Mouse (Mus musculus) spleen, adult 2 months (tissue): Measurements from ENCODE around the gene Olfr457. TPM values are rescaled to one million over a fixed set of nuclear protein-coding genes. Genes with fewer than 3 reads are reported as not detected.

ENCODE experiments used
- DNase-seq, 2 experiments: peaks; one replicate each; pipeline versions ENCODE4 v3.0.0 to v3.0.0-alpha.2; 2012 to 2021; ENCODE audit warnings: low spot score in 2 of 2, low read depth in 1 of 2
- H3K27ac ChIP-seq: fragments of 200-500 bp; 2 replicates; pipeline ENCODE4 v1.5.1; 2012; ENCODE audit warnings: low read length, inconsistent platforms; ENCODE audit not compliant: insufficient read depth
- H3K27me3 ChIP-seq: fragments of 200-500 bp; 2 replicates; pipeline ENCODE4 v1.6.1; 2012; ENCODE audit warnings: mild to moderate bottlenecking, moderate library complexity, low read length, inconsistent platforms; ENCODE audit not compliant: control insufficient read depth, insufficient read depth
- H3K36me3 ChIP-seq: fragments of 200-500 bp; 2 replicates; pipeline ENCODE4 v1.6.1; 2012; ENCODE audit warnings: mild to moderate bottlenecking, low read length, inconsistent platforms; ENCODE audit not compliant: control insufficient read depth, insufficient read depth
- H3K4me1 ChIP-seq: fragments of 200-500 bp; 2 replicates; pipeline ENCODE4 v1.6.1; 2011; ENCODE audit warnings: inconsistent platforms; ENCODE audit not compliant: control insufficient read depth, insufficient read depth, insufficient read length
- H3K4me3 ChIP-seq: fragments of 200-500 bp; 2 replicates; pipeline ENCODE4 v1.5.1; 2011; ENCODE audit warnings: mild to moderate bottlenecking, inconsistent platforms; ENCODE audit not compliant: insufficient read depth, insufficient read length; ENCODE audit errors: extremely low read depth
- CTCF ChIP-seq: fragments of 200-500 bp; IDR thresholded peaks from 2 replicates; pipeline ENCODE4 v1.5.1; 2011; ENCODE audit warnings: mild to moderate bottlenecking, inconsistent platforms; ENCODE audit not compliant: insufficient read depth, insufficient read length, insufficient replicate concordance; ENCODE audit errors: extremely low read depth
- POLR2A ChIP-seq: fragments of 200-500 bp; IDR thresholded peaks from 2 replicates; pipeline ENCODE4 v1.6.1; 2011; ENCODE audit warnings: low read depth, low read length, inconsistent platforms
- WGBS: fragments of 180-500 bp; shearing (Covaris S2); methylation state at CpG from one replicate; pipeline ENCODE4 v1.1.7; 2018; 5-methylcytosine and 5-hydroxymethylcytosine counted together
- polyA plus RNA-seq: library from polyadenylated mRNA; depleted of rRNA; stranded (reverse); fragments of >200 nt; gene quantifications from 2 replicates; pipeline ENCODE4 v1.2.3, GENCODE M21; 2012

Olfr457 gene
- polyA plus RNA-seq, 1 experiment = not detected

DNA sequence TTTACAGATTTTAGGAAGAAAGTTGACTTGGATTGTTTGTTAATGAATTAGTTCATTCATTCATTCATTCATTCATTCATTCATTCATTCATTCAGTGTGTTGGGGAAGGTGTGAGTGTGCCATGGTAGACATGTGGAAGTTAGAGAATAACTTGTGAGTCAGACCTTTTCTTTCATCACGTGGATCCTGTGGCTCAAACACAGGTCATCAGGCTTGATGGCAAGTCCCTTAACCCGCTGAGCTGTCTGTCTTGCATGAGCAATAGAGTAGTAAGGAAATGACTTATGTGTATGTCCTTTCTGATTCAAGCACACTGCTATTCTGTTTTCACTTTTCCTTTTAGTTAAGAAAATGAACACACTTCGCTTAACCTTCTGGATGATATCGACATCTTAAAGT, 5.6 kb downstream of the Olfr457 start:
- no peak overlapping the region for H3K4me3 ChIP-seq
- 89% methylated on average over 4 of the region's 4 CpGs for WGBS
- H3K36me3 ChIP-seq = no peaks in the 10 kb centered on the region
- TF ChIP-seq CTCF (no peak), POLR2A (no peak)
- H3K4me1 ChIP-seq = no peaks in the 10 kb centered on the region
- no peak overlapping the region for H3K27ac ChIP-seq
- no peak for DNase-seq
- H3K27me3 ChIP-seq = no peaks in the 10 kb centered on the region

DNA sequence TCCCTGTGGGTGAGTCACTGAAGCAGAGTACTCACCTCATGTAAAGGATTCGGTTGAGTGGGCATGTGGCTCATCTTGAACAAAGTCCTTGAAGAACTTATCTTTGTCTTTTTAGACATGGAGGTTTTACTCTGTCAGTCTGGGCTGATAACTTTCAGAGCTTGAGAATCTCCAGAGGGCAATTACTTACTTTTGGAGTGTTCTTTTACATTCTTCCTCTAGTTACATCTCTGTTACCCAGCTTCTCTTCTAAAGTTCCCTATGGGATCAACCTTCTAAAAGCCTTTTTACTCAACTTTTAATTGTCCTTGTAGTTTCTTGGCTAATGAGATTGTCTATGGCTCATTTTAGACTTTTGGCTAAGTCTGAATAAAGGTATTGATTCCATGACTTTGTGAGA, 11.0 kb downstream of the Olfr457 start, which contains the start of gene Olfr458:
Olfr458 (minus strand) TSS at position 101 of the 400 bp plus-strand sequence.
- WGBS = 86% methylated on average over 1 of the region's 1 CpGs
- Histone ChIP-seq H3K4me3 (no peak within 1 kb of the TSS), H3K27ac (no peak within 1 kb of the TSS), H3K36me3 (no peaks in the 10 kb centered on the region), H3K4me1 (no peaks in the 10 kb centered on the region), H3K27me3 (no peaks in the 10 kb centered on the region)
- no peak for DNase-seq
- TF ChIP-seq POLR2A (no peak), CTCF (no peak)

DNA sequence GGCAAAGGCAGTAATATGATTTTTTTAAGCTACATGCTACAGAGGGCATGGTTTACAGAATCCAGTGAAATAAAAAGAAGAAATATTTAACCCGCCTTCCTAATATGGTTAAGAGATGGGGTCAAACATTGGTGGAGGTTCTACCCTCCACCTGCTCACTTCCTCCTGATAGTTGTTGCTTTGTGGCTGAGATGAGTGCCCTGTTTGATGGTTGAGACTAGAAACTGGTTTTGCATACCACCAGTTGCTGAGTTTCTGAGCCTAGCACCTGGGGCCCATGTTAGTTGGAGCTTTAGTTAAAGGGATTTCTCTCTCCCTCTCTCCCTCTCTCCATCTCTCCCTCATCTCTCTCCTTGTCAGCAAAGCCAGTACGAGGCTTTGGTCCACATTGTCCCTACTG, 28.8 kb downstream of the Olfr457 start:
- DNase-seq = no peak
- TF ChIP-seq POLR2A (no peak), CTCF (no peak)
- WGBS = 72% methylated on average over 2 of the region's 2 CpGs
- Histone ChIP-seq H3K27ac (no peak overlapping the region), H3K4me3 (no peak overlapping the region), H3K27me3 (no peaks in the 10 kb centered on the region), H3K4me1 (no peaks in the 10 kb centered on the region), H3K36me3 (no peaks in the 10 kb centered on the region)

DNA sequence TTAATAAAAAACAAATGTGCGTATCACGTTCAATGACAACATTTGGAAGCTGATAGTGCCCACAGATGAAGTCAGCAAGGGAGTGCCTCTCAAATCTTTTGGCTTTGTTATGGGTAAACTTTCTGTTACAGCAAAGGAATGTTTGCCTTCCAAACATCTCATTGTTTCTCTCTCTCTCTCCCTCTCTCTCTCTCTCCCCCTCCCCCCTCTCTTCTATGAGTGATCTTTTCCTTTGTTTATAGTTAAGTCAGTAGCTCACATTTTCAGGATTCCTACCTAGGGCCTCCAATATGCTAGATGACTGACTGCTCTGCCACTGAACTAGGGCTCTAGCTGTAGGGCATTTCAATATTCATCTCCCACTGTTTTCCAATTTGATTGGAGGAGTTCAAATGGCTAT, 31.6 kb downstream of the Olfr457 start:
- Histone ChIP-seq H3K27ac (no peak overlapping the region), H3K36me3 (no peaks in the 10 kb centered on the region), H3K27me3 (no peaks in the 10 kb centered on the region), H3K4me3 (no peak overlapping the region), H3K4me1 (no peaks in the 10 kb centered on the region)
- WGBS = 91% methylated on average over 2 of the region's 2 CpGs
- DNase-seq = no peak
- TF ChIP-seq POLR2A = no peak

DNA sequence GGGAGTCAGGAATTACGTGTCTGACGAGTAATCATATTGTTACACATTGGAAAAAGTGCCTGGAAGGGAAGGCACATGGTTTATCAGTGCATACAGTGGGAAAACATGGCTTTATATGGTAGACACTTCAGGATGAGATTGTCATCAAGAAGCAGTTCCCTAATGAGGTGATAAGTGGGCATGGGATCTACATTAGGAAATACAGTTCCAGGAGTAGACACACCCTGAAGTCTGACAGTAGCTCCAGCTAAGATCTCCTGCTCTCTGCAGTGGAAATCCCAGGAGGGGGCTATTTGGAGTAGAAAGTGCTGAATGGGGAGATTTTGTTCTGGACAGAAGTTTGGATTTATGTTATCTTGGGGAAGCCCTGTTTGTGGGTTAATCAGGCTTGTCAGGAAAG, 34.7 kb downstream of the Olfr457 start:
- 71% methylated on average over 2 of the region's 2 CpGs for WGBS
- TF ChIP-seq CTCF (no peak), POLR2A (no peak)
- H3K4me3 ChIP-seq = no peak overlapping the region
- H3K36me3 ChIP-seq = no peaks in the 10 kb centered on the region
- H3K27me3 ChIP-seq = no peaks in the 10 kb centered on the region
- H3K27ac ChIP-seq = no peak overlapping the region
- no peaks in the 10 kb centered on the region for H3K4me1 ChIP-seq
- no peak for DNase-seq

DNA sequence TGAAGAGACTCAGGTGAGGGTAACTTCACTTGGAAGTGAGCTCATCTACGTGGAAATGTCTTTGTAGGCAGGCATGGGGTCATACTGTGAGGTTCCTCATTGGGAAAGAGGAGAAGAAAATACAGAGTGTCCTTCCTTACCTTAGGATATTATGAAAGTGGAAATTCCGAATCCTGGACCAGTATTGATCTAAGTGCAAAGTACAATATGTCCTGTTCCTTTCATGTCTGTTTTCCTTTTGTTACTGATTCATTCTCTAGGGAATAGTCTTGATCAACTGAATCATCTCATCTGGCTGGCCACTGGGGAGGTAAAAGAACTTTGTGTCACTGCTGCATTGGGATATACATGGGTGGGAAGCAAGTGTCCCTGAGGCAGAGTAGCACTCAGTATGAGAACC, 40.6 kb downstream of the Olfr457 start:
- DNase-seq = no peak

DNA sequence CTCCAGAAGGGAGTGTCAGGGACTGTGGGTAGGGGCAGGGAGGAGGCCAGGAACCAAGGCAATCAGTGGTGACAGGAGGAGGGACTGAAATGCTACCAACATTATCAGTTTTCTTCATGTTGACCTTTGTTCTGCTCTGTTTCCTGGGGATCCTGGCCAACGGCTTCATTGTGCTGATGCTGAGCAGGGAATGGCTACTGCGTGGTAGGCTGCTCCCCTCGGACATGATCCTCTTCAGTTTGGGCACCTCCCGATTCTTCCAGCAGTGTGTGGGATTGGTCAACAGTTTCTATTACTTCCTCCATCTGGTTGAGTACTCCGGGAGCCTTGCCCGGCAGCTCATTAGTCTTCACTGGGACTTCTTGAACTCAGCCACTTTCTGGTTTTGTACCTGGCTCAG, 41.7 kb downstream of the Olfr457 start, which contains the start of gene Tas2r126:
Tas2r126 (plus strand) TSS at position 90 of the 400 bp plus-strand sequence.
- Histone ChIP-seq H3K27ac (no peak within 1 kb of the TSS), H3K4me1 (no peaks in the 10 kb centered on the region), H3K27me3 (no peaks in the 10 kb centered on the region), H3K4me3 (no peak within 1 kb of the TSS), H3K36me3 (no peaks in the 10 kb centered on the region)
- TF ChIP-seq CTCF (no peak), POLR2A (no peak)
- DNase-seq = no peak
- 77% methylated on average over 6 of the region's 6 CpGs for WGBS

More for the DNA sequence above, 40.6 kb downstream of the Olfr457 start:
- H3K27ac ChIP-seq = no peak overlapping the region
- no peaks in the 10 kb centered on the region for H3K27me3 ChIP-seq
- WGBS = 78% methylated on average over 2 of the region's 2 CpGs
- no peaks in the 10 kb centered on the region for H3K36me3 ChIP-seq
- TF ChIP-seq POLR2A (no peak), CTCF (no peak)
- H3K4me1 ChIP-seq = no peaks in the 10 kb centered on the region
- no peak overlapping the region for H3K4me3 ChIP-seq
